Mouse (Mus musculus) T-cell, adult 66 days (primary cell): ENCODE results near the gene Ugt1a6a. TPM values are rescaled to one million over a fixed set of nuclear protein-coding genes. Genes with fewer than 3 reads are reported as not detected.

ENCODE experiments used
- total RNA-seq, 2 experiments: library from RNA; stranded (reverse); gene quantifications; 3 replicates in 1 of 2; 4 replicates in 1 of 2; pipeline ENCODE4 v1.2.4; 2023

Gene Ugt1a6a
- not detected for total RNA-seq

GRCm38 (mm10) chr1:88134457-88135011 is at the start of gene Ugt1a6a:
TSS of gene Ugt1a6a (plus strand) at chr1:88134809.

DNA sequence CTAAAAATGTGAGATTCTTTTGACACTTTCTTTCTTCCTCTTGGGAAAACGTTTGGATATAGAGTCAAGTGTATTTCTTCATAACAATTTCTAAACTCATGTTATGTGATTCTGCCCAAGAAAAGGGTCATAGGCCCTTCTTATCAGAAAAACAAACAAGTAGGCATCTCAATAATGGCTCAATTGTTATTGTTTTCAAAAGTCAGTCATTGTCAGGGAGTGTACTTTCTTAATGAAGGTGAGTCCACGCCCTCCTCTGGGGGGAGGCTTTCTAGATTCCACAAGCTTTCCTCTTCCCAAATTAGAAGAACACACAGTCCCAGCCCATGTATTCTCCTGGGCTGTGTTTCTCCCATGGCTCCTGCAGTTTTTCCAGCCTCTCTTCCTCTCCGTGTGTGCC is 47.1 kb upstream of the Ugt1a6a start, which contains the start of gene Ugt1a8:
Gene Ugt1a8 (plus strand): TSS at position 301 of the 400 bp plus-strand sequence.

DNA sequence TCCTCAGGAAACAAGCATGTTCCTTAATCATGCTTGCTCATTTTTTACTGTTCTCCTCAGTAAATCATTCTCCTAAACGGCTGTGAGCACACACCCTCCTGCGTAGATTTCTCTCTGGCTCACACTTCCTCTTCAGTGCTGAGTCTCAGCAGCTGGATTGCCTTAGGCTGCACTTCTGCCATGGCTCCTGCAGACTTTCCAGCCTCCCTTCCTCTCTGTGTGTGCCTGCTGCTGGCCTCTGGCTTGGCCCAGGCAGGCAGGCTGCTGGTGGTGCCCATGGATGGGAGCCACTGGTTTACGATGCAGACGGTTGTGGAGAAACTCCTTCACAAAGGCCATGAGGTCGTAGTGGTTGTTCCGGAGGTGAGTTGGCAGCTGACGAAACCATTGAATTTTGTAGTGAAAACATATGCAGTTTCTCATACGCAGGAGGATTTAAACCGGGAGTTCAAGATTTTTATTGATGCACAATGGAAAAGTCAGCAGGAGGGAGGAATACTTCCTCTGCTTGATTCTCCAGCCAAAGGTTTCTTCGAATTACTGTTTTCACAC is 39.6 kb upstream of the Ugt1a6a start, which contains the start of gene Ugt1a7c:
Gene Ugt1a7c (plus strand): TSS at position 122 of the 552 bp plus-strand sequence.

GRCm38 (mm10) chr1:88103019-88103418 is 31.6 kb upstream of the Ugt1a6a start, which contains the start of gene Ugt1a6b:
TSS of gene Ugt1a6b (plus strand) at chr1:88103252.

GRCm38 (mm10) chr1:88165711-88166110 is 31.1 kb downstream of the Ugt1a6a start, which contains the start of gene Ugt1a5:
TSS of gene Ugt1a5 (plus strand) at chr1:88166012.

DNA sequence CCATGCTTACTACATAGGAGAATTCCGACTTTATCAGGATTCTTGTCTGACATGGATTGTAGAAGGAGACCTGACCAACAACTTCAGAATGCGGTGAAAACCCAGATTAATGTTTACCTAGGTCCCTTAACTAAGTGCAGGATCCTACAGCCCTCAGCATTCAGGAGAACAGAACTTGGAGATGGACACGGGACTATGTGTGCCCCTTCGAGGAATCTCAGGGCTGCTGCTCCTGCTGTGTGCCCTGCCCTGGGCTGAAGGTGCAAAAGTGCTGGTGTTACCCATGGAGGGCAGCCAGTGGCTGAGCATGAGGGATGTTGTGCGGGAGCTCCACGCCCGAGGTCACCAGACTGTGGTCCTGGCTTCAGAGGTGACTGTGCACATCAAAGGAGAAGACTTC is 65.8 kb downstream of the Ugt1a6a start, which contains the start of gene Ugt1a2:
Gene Ugt1a2 (plus strand): TSS at position 146 of the 400 bp plus-strand sequence.

GRCm38 (mm10) chr1:88205294-88205922 is 70.8 kb downstream of the Ugt1a6a start, which contains the start of gene Dnajb3:
TSS of gene Dnajb3 (minus strand) at chr1:88205782.

DNA sequence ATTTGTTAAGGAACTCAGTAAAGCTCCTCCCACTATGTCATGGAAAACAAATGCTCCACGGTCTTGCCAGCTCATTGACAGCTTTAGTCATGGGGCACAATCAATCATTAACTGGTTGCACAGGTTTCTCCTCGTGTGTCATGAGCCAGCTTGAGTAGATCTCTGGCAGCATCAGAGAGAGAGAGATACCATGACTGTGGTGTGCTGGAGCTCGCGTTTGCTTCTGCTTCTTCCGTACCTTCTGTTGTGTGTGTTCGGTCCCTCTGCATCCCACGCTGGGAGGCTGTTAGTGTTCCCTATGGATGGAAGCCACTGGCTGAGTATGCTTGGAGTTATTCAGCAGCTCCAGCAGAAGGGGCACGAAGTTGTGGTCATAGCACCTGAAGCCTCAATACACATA is 77.2 kb downstream of the Ugt1a6a start, which contains the start of gene Ugt1a1:
Gene Ugt1a1 (plus strand): TSS at position 148 of the 400 bp plus-strand sequence.

DNA sequence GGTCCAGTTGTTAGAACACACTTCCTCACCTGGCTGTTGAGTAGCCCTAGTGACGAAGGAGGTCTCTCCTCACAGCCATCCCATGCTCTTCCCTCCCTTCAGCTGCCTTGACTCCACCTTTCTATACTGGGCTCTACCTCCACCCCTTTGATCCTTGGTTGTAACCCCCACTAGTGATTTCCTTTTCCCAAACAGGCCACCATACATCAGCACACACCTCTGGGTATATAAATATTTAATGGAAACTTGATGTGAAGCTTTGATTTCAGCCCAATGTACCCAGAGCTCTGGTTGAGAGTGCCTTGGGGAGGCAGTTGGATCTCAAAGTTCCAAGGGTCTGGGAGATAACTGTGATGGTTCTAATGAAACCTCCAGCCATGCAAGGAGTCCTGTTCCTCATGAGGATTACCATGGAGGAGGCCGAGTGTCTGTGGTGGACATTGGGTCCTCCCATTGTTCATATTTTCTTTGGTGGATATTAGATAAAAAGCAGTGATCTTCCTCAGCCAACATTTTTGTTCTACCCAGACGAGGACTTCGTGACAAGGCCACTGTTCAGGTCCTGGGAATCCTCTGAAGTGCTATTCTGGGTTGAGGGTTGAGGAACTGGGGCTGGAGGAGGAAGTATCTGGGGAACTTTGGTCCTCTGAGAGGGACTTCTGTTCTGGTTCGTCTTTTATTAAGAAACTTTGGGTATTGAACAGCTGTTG is 92.2 kb downstream of the Ugt1a6a start, which contains the start of gene Mroh2a:
Gene Mroh2a (plus strand): TSS at position 317 of the 710 bp plus-strand sequence.

Other genes with a start within 250 kb of the Ugt1a6a start
- 10 to 100 TPM; 21.5 to 21.7 TPM for gene Usp40, start 126.3 kb upstream of the Ugt1a6a start, total RNA-seq
- not detected for gene Ugt1a10, start 79.4 kb upstream of the Ugt1a6a start, total RNA-seq
- not detected for gene Ugt1a9, start 64.0 kb upstream of the Ugt1a6a start, total RNA-seq
- not detected for gene Ugt1a8, start 47.0 kb upstream of the Ugt1a6a start, total RNA-seq
- under 1 TPM; 0.33 to 0.52 TPM for gene Ugt1a7c, start 39.7 kb upstream of the Ugt1a6a start, total RNA-seq
- gene Ugt1a6b, start 31.6 kb upstream of the Ugt1a6a start, total RNA-seq: not detected
- not detected for gene Ugt1a5, start 31.2 kb downstream of the Ugt1a6a start, total RNA-seq
- gene Ugt1a2, start 65.8 kb downstream of the Ugt1a6a start, total RNA-seq: not detected
- 1 to 10 TPM in 1 of 2 experiments, not detected in 1; 1.1 TPM for gene Dnajb3, start 71.0 kb downstream of the Ugt1a6a start, total RNA-seq
- not detected for gene Ugt1a1, start 77.2 kb downstream of the Ugt1a6a start, total RNA-seq
- under 1 TPM in 1 of 2 experiments, not detected in 1; 0.12 TPM for gene Mroh2a, start 92.2 kb downstream of the Ugt1a6a start, total RNA-seq
- 100 to 1,000 TPM; 175 to 196 TPM for gene Hjurp, start 142.8 kb downstream of the Ugt1a6a start, total RNA-seq
- not detected for gene Trpm8, start 142.9 kb downstream of the Ugt1a6a start, total RNA-seq